Mouse (Mus musculus): ENCODE measurements around the gene Usp17lb.
"Not testable (repeated sequence)": the region's sequence is repeated elsewhere in the genome, so short reads cannot be mapped to it uniquely, and the experiment has no call there.

The Usp17lb gene

DNA sequence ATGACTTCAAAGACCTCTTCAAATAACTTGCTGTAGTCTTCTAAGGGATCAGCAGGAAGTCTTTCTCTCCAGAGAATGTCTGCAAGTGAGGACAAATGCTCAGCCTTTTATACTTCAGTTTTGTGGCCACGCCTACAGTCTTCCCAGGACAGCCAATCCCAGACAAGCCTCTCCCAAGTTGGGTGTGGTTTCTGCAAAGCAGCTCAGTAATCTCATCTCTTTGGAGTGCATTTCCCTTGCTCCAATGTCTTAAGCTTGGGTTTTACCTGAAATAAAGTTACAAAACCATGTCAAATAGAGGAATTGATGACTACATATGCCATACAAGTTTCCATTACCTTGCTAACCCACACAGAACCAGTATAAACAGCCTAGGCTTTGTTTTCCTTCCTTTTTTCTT lies at the start of gene Usp17lb:
Gene Usp17lb, minus strand, starts transcription at position 101 of the 400 bp plus-strand sequence.
- no peak for DNase-seq (ENCODE audit: low spot score)

DNA sequence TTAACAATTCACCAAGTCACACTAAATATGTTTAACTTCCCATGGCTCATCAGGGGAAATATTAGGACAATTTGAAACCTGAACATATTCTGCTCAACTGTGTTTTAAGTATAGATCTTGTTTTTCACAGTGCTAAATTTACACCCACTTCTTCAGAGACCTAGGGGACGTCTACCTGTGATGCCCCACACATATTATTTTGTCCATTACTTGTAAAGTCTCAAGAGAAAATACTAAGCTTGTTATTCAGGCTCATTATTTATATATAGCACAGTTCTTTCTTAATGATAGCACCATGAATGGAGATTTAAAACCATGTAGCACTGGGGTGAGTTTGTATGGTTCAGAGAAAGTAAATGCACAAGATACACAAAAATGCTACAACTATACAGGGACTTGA lies 35.3 kb upstream of the Usp17lb start, which contains the start of gene Olfr665:
Gene Olfr665, plus strand, starts transcription at position 301 of the 400 bp plus-strand sequence.
- DNase-seq (ENCODE audit: low spot score) = no peak

GRCm38 (mm10) chr7:104861381-104861780 lies 19.0 kb upstream of the Usp17lb start:
- no peak for DNase-seq (ENCODE audit: low spot score)

DNA sequence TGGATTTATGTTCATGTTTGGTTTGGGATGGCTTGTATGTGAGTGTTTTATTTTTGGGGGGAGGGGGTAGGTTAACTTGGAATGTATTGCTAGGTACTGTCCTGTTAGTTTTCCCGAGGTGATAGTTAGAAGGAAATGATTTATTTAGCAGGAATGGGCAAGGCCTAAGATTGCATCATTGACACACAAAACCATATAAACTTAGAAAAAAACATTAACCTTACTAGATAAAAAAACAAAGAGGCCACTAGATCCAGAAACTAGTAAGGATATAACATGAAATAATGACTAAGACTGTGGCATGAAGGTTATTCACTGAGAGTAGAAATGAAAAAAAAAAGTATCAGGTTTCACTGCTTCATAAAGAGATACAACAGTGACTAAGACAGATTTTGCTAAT lies 15.3 kb upstream of the Usp17lb start:
- no peak for DNase-seq (ENCODE audit: low spot score)

DNA sequence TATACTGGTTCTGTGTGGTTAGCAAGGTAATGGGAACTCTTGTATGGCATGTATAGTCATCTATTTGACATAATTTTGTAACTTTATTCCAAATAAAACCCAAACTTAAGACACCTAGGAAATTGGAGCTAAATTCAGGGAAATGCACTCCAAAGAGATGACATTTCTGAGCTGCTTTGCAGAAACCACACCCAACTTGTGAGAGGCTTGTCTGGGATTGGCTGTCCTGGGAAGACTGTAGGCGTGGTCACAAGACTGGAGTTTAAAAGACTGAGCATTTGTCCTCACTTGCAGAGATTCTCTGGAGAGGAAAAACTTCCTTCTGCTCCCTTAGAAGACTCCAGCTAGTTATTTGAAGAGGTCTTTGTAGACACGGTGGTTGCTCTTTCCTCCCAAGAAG lies 14.3 kb upstream of the Usp17lb start, which contains the start of gene Usp17la:
Gene Usp17la, plus strand, starts transcription at position 301 of the 400 bp plus-strand sequence.
- DNase-seq (ENCODE audit: low spot score) = not testable (repeated sequence)

DNA sequence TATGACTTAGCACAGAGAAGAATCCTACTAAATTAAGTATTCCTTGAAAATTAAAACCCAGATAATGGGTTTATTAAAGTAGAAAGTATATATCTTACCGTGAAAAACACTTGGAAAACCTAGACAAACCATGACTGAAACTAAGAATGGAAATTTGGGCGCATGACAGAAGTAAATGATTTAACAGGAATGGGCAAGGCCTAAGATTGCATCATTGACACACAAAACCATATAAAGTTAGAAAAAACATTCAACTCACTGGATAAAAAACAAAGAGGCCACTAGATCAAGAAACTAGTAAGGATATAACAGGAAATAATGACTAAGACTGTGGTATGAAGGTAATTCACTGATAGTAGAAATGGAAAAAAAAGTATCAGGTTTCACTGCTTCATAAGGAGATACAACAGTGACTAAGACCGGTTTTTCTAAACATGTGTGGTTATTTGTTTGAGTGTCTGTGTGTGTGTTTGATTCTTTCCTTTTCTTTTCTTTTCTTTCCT lies 12.9 kb upstream of the Usp17lb start:
- DNase-seq (ENCODE audit: low spot score) = no peak

DNA sequence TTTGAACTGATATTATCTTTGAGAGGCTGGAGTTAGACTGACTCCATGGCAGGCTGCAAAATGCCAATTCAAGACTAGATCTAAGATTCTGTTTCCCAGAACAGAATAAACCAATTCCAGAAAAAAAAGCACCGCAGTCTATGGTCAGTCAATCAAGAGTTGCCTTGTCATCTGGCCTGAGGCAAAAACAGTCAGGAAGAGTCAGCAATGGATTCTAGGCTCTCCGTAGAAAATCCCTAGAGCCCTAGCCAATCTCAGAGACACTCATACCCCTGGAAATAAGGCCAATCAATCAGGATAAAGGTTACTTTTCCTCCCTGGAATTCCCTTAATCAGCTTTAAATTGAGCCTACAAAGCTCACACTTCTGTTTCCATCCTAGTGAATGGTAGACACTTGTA lies 9.1 kb upstream of the Usp17lb start:
- not testable (repeated sequence) for DNase-seq (ENCODE audit: low spot score)

GRCm38 (mm10) chr7:104843731-104844287 lies 1.4 kb upstream of the Usp17lb start:
- no peak for DNase-seq (ENCODE audit: low spot score)

- DNase-seq (ENCODE audit: low spot score) = not testable (repeated sequence)
Measured at GRCm38 (mm10) chr7:104810335-104810734, 32.1 kb downstream of the Usp17lb start.

GRCm38 (mm10) chr7:104790796-104791195 lies 51.6 kb downstream of the Usp17lb start:
- DNase-seq (ENCODE audit: low spot score) = no peak

All from urinary bladder, postnatal 14 days (tissue).